Mouse (Mus musculus) kidney, adult 2 months (tissue): ENCODE measurements at regions not wholly inside any gene's neighbourhood (a gene's known extent, or its start where the extent isn't known, plus 50 kb on each side); places are given as distances from the start of the nearest gene placed in this dataset.

Experiments used
- DNase-seq: peaks from one replicate; pipeline ENCODE4 v3.0.0; 2021
- H3K27ac ChIP-seq: fragments of 200-500 bp; 2 replicates; pipeline ENCODE4 v1.5.1; 2012; ENCODE audit warnings: low read depth, low read length, control low read depth, inconsistent platforms; ENCODE audit not compliant: insufficient read depth
- H3K27me3 ChIP-seq: fragments of 200-500 bp; replicated peaks from 2 replicates; pipeline ENCODE4 v1.6.1; 2012; ENCODE audit warnings: mild to moderate bottlenecking, moderate library complexity, low read length, inconsistent platforms; ENCODE audit not compliant: control insufficient read depth, insufficient read depth
- H3K36me3 ChIP-seq: fragments of 200-500 bp; 2 replicates; pipeline ENCODE4 v1.6.1; 2012; ENCODE audit warnings: mild to moderate bottlenecking, moderate library complexity, low read length, inconsistent platforms; ENCODE audit not compliant: control insufficient read depth, insufficient read depth
- H3K4me1 ChIP-seq: fragments of 200-500 bp; 2 replicates; pipeline ENCODE4 v1.6.1; 2011; ENCODE audit warnings: low read length; ENCODE audit not compliant: control insufficient read depth, insufficient read depth
- H3K4me3 ChIP-seq: fragments of 200-500 bp; 2 replicates; pipeline ENCODE4 v1.5.1; 2011; ENCODE audit warnings: mild to moderate bottlenecking, low read depth, low read length, control low read depth; ENCODE audit not compliant: insufficient read depth
- CTCF ChIP-seq: fragments of 200-500 bp; conservative IDR thresholded peaks from 2 replicates; pipeline ENCODE4 v1.5.1; 2011; ENCODE audit warnings: low read depth, mild to moderate bottlenecking, control low read depth, low read length, moderate library complexity, mixed read lengths; ENCODE audit not compliant: insufficient read depth, insufficient read length
- POLR2A ChIP-seq: fragments of 200-500 bp; IDR thresholded peaks from one replicate; pipeline ENCODE4 v1.6.1; 2011; ENCODE audit warnings: low read depth, low read length, control low read depth
- WGBS: fragments of 180-500 bp; shearing (Covaris S2); methylation state at CpG from one replicate; pipeline ENCODE4 v1.1.7; 2018; 5-methylcytosine and 5-hydroxymethylcytosine counted together

DNA sequence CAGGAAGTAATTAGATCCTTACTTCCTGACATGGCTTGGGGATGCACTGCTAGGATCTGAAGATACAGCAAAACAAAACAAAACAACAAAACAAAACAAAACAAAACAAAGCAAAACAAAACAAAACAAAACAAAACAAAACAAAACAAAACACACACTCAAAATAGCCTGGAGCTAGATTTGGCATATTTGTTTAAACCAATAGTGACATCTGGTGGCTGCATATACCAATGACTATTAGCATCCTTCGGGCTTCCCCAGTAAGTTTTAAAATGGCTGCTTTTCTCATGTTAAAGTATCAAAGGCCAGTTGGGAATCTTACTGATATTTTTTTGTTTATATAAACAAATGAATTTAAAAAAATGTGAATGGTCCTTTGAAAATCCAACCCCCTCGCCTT, 52.9 kb upstream of the Ica1 start:
- DNase-seq: peak; percentile 56
- WGBS: 42% methylated on average over 2 of the region's 2 CpGs
- no peaks in the 10 kb centered on the region for H3K4me1 ChIP-seq
- TF ChIP-seq POLR2A: no peak
- TF ChIP-seq CTCF: no peak
- H3K27ac ChIP-seq: no peak overlapping the region
- no peaks in the 10 kb centered on the region for H3K27me3 ChIP-seq
- no peaks in the 10 kb centered on the region for H3K36me3 ChIP-seq
- no peak overlapping the region for H3K4me3 ChIP-seq

DNA sequence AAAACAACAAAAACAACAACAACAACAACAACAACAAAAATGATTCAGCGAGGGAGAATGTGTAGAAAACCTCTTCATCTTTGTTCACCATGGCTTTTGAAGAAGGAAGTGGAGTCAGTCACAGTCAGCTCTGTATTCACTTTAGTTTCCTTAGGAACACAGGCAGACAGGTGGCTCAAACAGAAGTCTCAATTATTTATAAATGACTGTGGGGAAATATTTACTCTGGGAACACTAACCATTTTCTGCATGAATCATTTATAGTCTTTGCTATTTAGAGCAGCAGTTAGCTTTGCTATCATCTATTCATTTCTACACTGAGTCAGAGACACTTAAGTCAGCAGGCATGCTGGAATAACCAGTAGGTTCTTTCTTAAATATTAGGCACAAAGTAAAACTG, 54.6 kb upstream of the Ica1 start:
- Histone ChIP-seq H3K27ac (no peak overlapping the region), H3K36me3 (no peaks in the 10 kb centered on the region), H3K4me3 (no peak overlapping the region), H3K27me3 (no peaks in the 10 kb centered on the region), H3K4me1 (no peaks in the 10 kb centered on the region)
- DNase-seq: no peak
- TF ChIP-seq POLR2A: no peak
- TF ChIP-seq CTCF: no peak
- 87% methylated on average over 1 of the region's 1 CpGs for WGBS

DNA sequence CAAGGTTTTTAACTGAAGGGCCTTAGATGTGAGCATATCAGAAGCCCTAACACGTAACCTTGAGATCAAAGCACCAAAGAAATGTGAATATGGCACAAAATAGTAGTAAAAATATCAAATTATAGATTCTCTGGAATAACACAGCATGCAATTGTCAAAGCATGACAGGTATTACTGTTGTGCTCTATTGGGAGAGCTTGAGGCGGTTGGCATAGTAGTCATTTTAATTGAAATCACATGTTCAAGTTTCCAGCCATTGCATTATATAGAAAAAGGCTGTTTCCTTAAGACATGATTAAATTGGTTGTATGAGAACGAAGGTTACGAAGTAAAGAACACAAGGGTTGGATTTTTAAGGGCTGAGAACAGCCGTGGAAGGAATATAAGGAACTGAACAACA, 75.4 kb upstream of the Ica1 start:
- Histone ChIP-seq H3K4me1 (no peaks in the 10 kb centered on the region), H3K27ac (no peak overlapping the region), H3K4me3 (no peak overlapping the region), H3K27me3 (no peaks in the 10 kb centered on the region), H3K36me3 (no peaks in the 10 kb centered on the region)
- no peak for DNase-seq
- TF ChIP-seq CTCF (no peak), POLR2A (no peak)
- WGBS: 88% methylated on average over 5 of the region's 5 CpGs

- WGBS: 22% methylated on average over 2 of the region's 2 CpGs
- H3K4me1 ChIP-seq: peaks cover 7% of the 10 kb centered on the region; the same call in 1 of the 2 replicates
- peak overlapping the region; percentile 93 for H3K27ac ChIP-seq
- H3K36me3 ChIP-seq: no peaks in the 10 kb centered on the region
- H3K27me3 ChIP-seq: no peaks in the 10 kb centered on the region
- TF ChIP-seq CTCF: no peak
- TF ChIP-seq POLR2A: no peak
- no peak overlapping the region for H3K4me3 ChIP-seq
- DNase-seq: peak; percentile 71
Observed at GRCm38 (mm10) chr6:8860581-8860980, 82.3 kb upstream of the Ica1 start.

DNA sequence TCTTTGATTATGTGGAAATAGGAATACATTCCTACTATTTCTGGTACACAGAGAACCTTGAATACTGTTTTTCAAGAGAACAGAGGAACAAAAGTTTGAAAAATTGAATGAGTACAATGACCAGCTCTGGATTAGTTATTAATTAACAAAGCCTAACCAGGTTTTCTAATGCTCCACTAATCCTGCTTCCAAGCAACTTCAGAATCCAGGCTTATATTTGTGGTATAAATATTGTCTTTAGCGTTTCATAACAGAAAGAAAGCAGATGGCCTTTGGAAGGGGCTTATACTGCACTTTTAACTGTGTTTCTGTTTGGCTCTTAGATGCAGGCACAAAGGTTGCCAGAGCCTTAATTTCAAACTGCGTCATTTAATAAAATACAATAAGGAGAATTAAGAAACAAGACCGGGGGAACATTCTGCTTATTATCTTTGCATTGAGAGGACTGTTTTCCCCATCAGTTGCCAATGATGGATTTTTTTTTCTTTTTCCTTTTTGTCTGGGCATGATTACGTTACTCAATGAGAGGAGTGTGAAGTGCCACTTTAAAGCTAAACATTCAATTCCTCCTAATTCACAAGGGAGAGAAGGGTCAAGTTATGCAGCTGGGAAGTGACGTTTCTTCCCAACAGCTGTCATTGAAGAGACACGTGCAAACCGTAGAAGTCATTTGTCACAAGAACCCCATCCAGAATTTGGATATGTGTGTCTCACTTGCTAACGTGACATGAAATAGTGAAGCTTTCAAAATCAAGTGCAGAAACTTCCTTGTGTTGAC, 84.2 kb upstream of the Nxph1 start:
- 35% methylated on average over 8 of the region's 8 CpGs for WGBS
- Histone ChIP-seq H3K36me3 (no peaks in the 10 kb centered on the region), H3K4me3 (no peak overlapping the region), H3K27ac (peak overlapping the region; percentile 93), H3K27me3 (no peaks in the 10 kb centered on the region), H3K4me1 (peaks cover 7% of the 10 kb centered on the region; the same call in 1 of the 2 replicates)
- TF ChIP-seq CTCF: no peak
- no peak for TF ChIP-seq POLR2A
- peak; percentile 71 for DNase-seq

DNA sequence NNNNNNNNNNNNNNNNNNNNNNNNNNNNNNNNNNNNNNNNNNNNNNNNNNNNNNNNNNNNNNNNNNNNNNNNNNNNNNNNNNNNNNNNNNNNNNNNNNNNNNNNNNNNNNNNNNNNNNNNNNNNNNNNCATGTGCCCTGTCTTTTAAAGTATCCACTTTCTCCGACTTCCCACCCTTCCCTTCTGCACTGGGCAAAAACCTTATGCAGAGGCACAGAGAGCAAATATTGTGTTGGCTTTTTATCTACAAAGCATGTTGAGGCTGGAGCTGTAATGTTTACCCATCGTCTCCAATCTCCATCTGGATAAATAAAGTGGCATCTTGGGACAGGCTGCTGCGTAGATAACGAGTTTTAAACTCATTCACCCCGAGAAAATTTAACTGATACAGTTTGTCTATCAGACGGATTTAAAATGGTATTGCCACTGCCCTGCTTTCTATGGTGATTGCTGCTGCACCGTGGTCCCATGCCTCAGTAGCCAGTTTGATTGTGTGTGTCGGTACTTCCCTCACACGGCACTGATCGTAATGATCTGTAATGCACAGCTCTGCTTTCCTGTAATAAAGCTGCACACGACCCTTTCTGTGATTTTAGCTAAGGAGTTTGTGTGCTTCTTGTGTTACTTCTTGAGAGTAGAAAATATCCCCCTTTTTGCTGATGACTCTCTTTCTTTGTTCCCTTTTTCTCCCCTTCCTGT, 70.7 kb upstream of the Nxph1 start:
- DNase-seq: no peak
- no peak overlapping the region for H3K27ac ChIP-seq
- no peaks in the 10 kb centered on the region for H3K27me3 ChIP-seq
- no peak overlapping the region for H3K4me3 ChIP-seq
- 23% methylated on average over 11 of the region's 11 CpGs for whole genome bisulfite sequencing
- TF ChIP-seq CTCF (no peak), POLR2A (no peak)
- H3K36me3 ChIP-seq: no peaks in the 10 kb centered on the region
- no peaks in the 10 kb centered on the region for H3K4me1 ChIP-seq

GRCm38 (mm10) chr6:8893665-8894064, 54.6 kb upstream of the Nxph1 start:
- TF ChIP-seq POLR2A (no peak), CTCF (peak; percentile 52)
- no peaks in the 10 kb centered on the region for H3K4me1 ChIP-seq
- no peaks in the 10 kb centered on the region for H3K27me3 ChIP-seq
- H3K4me3 ChIP-seq: no peak overlapping the region
- DNase-seq: peak; percentile 34
- no peak overlapping the region for H3K27ac ChIP-seq
- WGBS: 61% methylated on average over 4 of the region's 4 CpGs
- no peaks in the 10 kb centered on the region for H3K36me3 ChIP-seq
